Mouse (Mus musculus) forebrain, embryonic 10.5 days (tissue): Measurements from ENCODE around the gene Ap3d1. TPM values are rescaled to one million over a fixed set of nuclear protein-coding genes. Genes with fewer than 3 reads are reported as not detected.

Experiments used
- DNase-seq: peaks from one replicate; pipeline ENCODE4 v3.0.0-alpha.2; 2017; ENCODE audit warnings: low spot score; ENCODE audit errors: extremely low spot score
- H3K27ac ChIP-seq: fragments of 300-500 bp; sonication (generic); 2 replicates; pipeline ENCODE4 v1.5.1; 2016; ENCODE audit warnings: mild to moderate bottlenecking
- H3K27me3 ChIP-seq: fragments of 300-500 bp; sonication (generic); 2 replicates; pipeline ENCODE4 v1.6.1; 2016; ENCODE audit warnings: mild to moderate bottlenecking; ENCODE audit not compliant: poor library complexity, severe bottlenecking
- H3K36me3 ChIP-seq: fragments of 300-500 bp; sonication (generic); replicated peaks from 2 replicates; pipeline ENCODE4 v1.6.1; 2016; ENCODE audit warnings: mild to moderate bottlenecking, moderate library complexity
- H3K4me1 ChIP-seq: fragments of 300-500 bp; sonication (generic); 2 replicates; pipeline ENCODE4 v1.6.1; 2016
- H3K4me3 ChIP-seq: fragments of 300-500 bp; sonication (generic); 2 replicates; pipeline ENCODE4 v1.5.1; 2016; ENCODE audit warnings: mild to moderate bottlenecking, moderate library complexity
- H3K9me3 ChIP-seq: fragments of 300-500 bp; sonication (generic); 2 replicates; pipeline ENCODE4 v1.6.1; 2016; ENCODE audit warnings: mild to moderate bottlenecking, moderate library complexity
- WGBS: fragments of 180-500 bp; shearing (Covaris S2); methylation state at CpG from one replicate; pipeline ENCODE4 v1.1.7; 2016; 5-methylcytosine and 5-hydroxymethylcytosine counted together
- polyA plus RNA-seq: library from polyadenylated mRNA; unstranded; fragments of >200 nt; fragmentation: Nextera tagmentation; extraction: Ambion mirVana; gene quantifications from 2 replicates; pipeline ENCODE4 v1.2.1, GENCODE M21; 2016

The Ap3d1 gene
- polyA plus RNA-seq, 1 experiment from 2014 or later = 58.7 TPM

DNA sequence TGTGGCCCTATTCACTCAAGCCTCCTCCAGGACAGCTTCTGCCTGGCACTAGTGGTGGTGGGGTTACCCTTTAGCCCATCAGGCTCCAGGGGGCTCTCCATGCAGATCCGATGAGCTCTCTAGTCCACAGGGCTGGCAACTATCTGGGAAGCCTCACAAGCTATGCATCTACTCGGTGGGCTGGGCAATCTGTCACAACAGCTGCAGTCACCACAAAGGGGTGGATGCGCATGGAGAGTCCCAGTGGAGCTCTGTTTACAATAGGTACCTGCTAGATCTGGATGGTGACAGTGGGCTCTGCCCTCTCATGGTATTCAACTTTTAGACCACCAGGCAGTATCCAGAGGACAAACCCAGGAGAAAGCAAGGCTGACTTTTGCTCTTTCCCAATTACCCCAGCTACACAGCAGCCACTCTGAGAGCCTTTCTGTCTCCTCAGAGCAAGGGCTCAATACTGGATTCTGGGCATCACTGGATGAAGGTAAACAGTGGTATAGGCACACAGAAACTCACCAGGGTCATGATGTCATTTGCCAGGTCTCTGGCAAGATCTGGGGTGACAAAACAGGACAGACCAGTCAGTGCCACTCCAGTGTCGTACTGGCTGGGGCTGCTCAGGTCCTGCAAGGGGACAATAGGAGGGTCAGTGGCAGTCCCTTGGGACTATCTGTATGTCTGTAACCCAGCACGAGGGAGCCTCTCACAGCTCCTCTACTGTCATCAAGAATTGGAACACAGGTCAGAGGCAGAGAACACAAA lies 14.5 kb downstream of the Ap3d1 start:
- no peaks in the 10 kb centered on the region for H3K27me3 ChIP-seq
- WGBS = 86% methylated on average over 5 of the region's 5 CpGs

GRCm38 (mm10) chr10:80717281-80717680 lies 24.8 kb downstream of the Ap3d1 start:
- H3K27ac ChIP-seq = no peak overlapping the region

More for the DNA sequence above, 14.5 kb downstream of the Ap3d1 start:
- Histone ChIP-seq H3K4me1 (no peaks in the 10 kb centered on the region), H3K4me3 (0 out of 2 replicates have a peak overlapping the region, but pooled peaks have one; percentile 1), H3K9me3 (no peaks in the 10 kb centered on the region), H3K36me3 (peaks cover 100% of the 10 kb centered on the region), H3K27ac (no peak overlapping the region)
- no peak for DNase-seq

DNA sequence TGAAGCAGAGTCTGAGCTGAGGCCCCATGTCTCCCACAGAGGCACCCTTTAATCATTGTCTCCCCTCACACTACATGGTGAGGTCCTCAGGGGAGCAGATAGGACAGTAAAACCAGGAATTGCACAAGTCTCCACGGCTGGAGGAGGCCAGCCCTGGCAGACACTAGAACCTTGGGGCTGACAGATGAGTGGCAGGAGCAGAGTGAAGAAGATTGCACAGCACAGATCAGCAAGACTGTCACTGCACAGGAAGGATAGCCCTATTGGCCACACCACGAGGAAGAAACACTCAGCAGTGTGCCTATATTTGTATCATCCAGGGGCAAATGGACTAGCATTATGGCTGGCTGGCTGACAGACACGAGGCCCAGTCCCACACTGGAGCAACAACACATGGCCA lies 31.2 kb downstream of the Ap3d1 start:
- Histone ChIP-seq H3K27ac (no peak overlapping the region), H3K4me1 (no peaks in the 10 kb centered on the region), H3K36me3 (peaks cover 100% of the 10 kb centered on the region), H3K27me3 (no peaks in the 10 kb centered on the region), H3K4me3 (no peak overlapping the region), H3K9me3 (no peaks in the 10 kb centered on the region)
- 90% methylated on average over 3 of the region's 3 CpGs for WGBS
- no peak for DNase-seq

More at GRCm38 (mm10) chr10:80717281-80717680, 24.8 kb downstream of the Ap3d1 start:
- Histone ChIP-seq H3K9me3 (no peaks in the 10 kb centered on the region), H3K36me3 (peaks cover 100% of the 10 kb centered on the region), H3K27me3 (no peaks in the 10 kb centered on the region), H3K4me1 (no peaks in the 10 kb centered on the region), H3K4me3 (no peak overlapping the region)
- WGBS = 89% methylated on average over 1 of the region's 1 CpGs
- no peak for DNase-seq

DNA sequence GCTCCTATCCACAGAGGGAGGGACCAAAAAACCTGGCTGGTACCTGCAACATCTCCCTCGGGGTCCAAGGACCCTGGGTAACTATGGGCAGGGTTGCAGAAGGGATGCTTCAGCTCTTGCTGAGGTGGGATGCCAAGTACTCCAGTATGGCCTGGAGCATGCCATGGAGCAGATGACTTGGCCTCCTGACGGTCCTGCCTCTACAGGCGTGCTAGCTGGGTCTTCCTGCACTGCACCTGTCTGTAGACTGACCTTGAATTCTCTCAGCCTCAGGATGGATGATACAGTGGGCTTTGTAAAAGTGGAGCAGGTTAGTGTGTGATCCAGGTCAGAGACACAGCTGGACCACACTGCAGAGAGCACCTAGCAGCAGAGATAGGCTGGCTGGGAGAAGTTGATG lies 36.6 kb downstream of the Ap3d1 start:
- 72% methylated on average over 3 of the region's 3 CpGs for WGBS
- H3K36me3 ChIP-seq = peaks cover 57% of the 10 kb centered on the region
- peaks cover 36% of the 10 kb centered on the region for H3K4me1 ChIP-seq

GRCm38 (mm10) chr10:80705033-80705432 lies 37.0 kb downstream of the Ap3d1 start:
- peaks cover 41% of the 10 kb centered on the region for H3K4me1 ChIP-seq
- H3K36me3 ChIP-seq = peaks cover 52% of the 10 kb centered on the region
- H3K4me3 ChIP-seq = peak overlapping the region; percentile 15; the same call in 1 of the 2 replicates
- no peak overlapping the region for H3K27ac ChIP-seq
- no peaks in the 10 kb centered on the region for H3K9me3 ChIP-seq
- H3K27me3 ChIP-seq = no peaks in the 10 kb centered on the region
- 72% methylated on average over 3 of the region's 3 CpGs for WGBS
- DNase-seq = no peak

More for the DNA sequence above, 36.6 kb downstream of the Ap3d1 start:
- no peaks in the 10 kb centered on the region for H3K9me3 ChIP-seq
- H3K27ac ChIP-seq = no peak overlapping the region
- no peaks in the 10 kb centered on the region for H3K27me3 ChIP-seq
- no peak overlapping the region for H3K4me3 ChIP-seq
- no peak for DNase-seq

- no peaks in the 10 kb centered on the region for H3K27me3 ChIP-seq
- WGBS = 87% methylated on average over 5 of the region's 5 CpGs
Observed at GRCm38 (mm10) chr10:80704418-80704817, 37.6 kb downstream of the Ap3d1 start.

DNA sequence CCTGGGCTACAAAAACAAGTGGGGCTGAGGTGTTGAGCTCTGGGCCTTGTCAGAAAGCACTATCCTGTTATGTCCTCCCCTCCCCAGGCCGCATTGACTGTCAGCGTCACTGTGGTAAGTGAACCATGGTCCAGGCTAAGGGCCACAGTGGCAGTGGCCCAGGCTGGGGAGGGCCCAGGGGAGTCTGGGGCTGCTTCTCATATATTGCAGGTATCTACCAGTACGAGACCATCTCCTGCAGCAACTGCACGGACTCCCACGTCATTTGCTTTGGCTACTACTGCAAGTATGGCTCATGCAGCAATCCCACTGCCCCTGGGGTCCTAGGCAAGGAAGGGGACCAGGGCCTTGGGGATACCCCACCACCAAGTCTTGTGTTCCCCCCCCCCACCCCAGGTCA lies 38.4 kb downstream of the Ap3d1 start:
- no peaks in the 10 kb centered on the region for H3K27me3 ChIP-seq
- no peaks in the 10 kb centered on the region for H3K9me3 ChIP-seq
- H3K36me3 ChIP-seq = peaks cover 44% of the 10 kb centered on the region
- H3K27ac ChIP-seq = peak overlapping the region; percentile 83; the same call in 1 of the 2 replicates
- H3K4me1 ChIP-seq = peaks cover 44% of the 10 kb centered on the region
- peak overlapping the region; percentile 64; the same call in 1 of the 2 replicates for H3K4me3 ChIP-seq
- no peak for DNase-seq
- WGBS = 90% methylated on average over 5 of the region's 5 CpGs

More at GRCm38 (mm10) chr10:80704418-80704817, 37.6 kb downstream of the Ap3d1 start:
- Histone ChIP-seq H3K27ac (no peak overlapping the region), H3K4me3 (peak overlapping the region; percentile 15; the same call in 1 of the 2 replicates), H3K9me3 (no peaks in the 10 kb centered on the region), H3K36me3 (peaks cover 46% of the 10 kb centered on the region), H3K4me1 (peaks cover 43% of the 10 kb centered on the region)
- no peak for DNase-seq

GRCm38 (mm10) chr10:80702536-80703390 lies 39.3 kb downstream of the Ap3d1 start:
- peaks cover 53% of the 10 kb centered on the region for H3K4me1 ChIP-seq
- 2% methylated on average over 47 of the region's 47 CpGs for WGBS
- no peaks in the 10 kb centered on the region for H3K9me3 ChIP-seq

DNA sequence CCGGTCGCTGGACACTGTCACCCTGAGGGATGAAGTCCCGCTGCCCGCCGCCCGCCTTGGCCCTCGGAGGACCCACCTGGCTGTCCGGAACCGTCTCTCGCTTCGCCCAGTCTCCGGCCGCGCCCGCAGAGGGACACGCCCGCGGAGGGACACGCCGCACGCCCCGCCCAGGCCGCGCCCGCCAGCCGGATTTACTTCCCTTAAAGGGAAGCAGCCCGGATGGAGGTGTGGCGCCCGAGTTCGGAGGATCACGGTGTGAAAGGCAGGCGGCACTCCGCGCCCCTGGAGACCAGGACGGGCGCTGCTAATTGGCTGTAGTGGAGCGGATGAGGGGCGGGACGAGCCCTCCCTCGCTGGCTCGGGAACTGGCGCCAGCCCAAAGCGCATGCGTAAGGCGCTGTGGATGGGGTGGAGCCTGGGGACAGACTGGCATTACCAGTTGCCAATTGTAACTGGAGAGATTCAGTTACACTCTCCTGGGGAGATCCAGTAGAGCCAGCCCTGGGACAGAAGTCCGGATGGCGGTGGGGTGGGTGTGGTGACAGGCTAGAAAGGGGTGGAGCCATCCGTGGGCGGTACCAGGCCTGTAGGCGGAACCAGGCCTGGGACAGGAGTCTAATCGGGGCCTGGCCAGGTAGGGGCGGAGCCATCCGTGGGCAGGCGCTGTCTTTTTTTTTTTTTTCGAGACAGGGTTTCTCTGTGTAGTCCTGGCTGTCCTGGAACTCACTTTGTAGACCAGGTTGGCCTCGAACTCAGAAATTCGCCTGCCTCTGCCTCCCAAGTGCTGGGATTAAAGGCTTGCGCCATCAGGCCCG lies 40.1 kb downstream of the Ap3d1 start, which contains the start of the genes Mob3a and Izumo4:
Gene Mob3a, minus strand, starts transcription at position 257 of the 815 bp plus-strand sequence.
Gene Izumo4, plus strand, starts transcription at position 464 of the 815 bp plus-strand sequence.
- peaks cover 54% of the 10 kb centered on the region for H3K4me1 ChIP-seq
- WGBS = under 1% methylated on average over 59 of the region's 59 CpGs
- no peaks in the 10 kb centered on the region for H3K27me3 ChIP-seq
- H3K36me3 ChIP-seq = peaks cover 39% of the 10 kb centered on the region
- peak; percentile 100 for DNase-seq
- H3K27ac ChIP-seq = peak within 1 kb of the TSS; percentile 83
- peak within 1 kb of the TSS; percentile 64 for H3K4me3 ChIP-seq
- no peaks in the 10 kb centered on the region for H3K9me3 ChIP-seq

More at GRCm38 (mm10) chr10:80702536-80703390, 39.3 kb downstream of the Ap3d1 start:
- H3K27me3 ChIP-seq = no peaks in the 10 kb centered on the region
- peak; percentile 94 for DNase-seq
- peak overlapping the region; percentile 83 for H3K27ac ChIP-seq
- H3K36me3 ChIP-seq = peaks cover 44% of the 10 kb centered on the region
- peak overlapping the region; percentile 64 for H3K4me3 ChIP-seq

GRCm38 (mm10) chr10:80700732-80701131 lies 41.3 kb downstream of the Ap3d1 start:
- peak overlapping the region; percentile 83 for H3K27ac ChIP-seq

GRCm38 (mm10) chr10:80700038-80700504 lies 42.0 kb downstream of the Ap3d1 start:
- peak overlapping the region; percentile 64; the same call in 1 of the 2 replicates for H3K4me3 ChIP-seq
- 88% methylated on average over 7 of the region's 7 CpGs for WGBS

More at GRCm38 (mm10) chr10:80700732-80701131, 41.3 kb downstream of the Ap3d1 start:
- Histone ChIP-seq H3K36me3 (peaks cover 30% of the 10 kb centered on the region), H3K4me1 (peaks cover 66% of the 10 kb centered on the region), H3K27me3 (no peaks in the 10 kb centered on the region), H3K4me3 (peak overlapping the region; percentile 64), H3K9me3 (no peaks in the 10 kb centered on the region)
- WGBS = 51% methylated on average over 4 of the region's 4 CpGs
- DNase-seq = no peak

More at GRCm38 (mm10) chr10:80700038-80700504, 42.0 kb downstream of the Ap3d1 start:
- H3K9me3 ChIP-seq = no peaks in the 10 kb centered on the region
- DNase-seq = no peak
- no peaks in the 10 kb centered on the region for H3K27me3 ChIP-seq
- H3K27ac ChIP-seq = no peak overlapping the region
- peaks cover 66% of the 10 kb centered on the region for H3K4me1 ChIP-seq
- peaks cover 26% of the 10 kb centered on the region for H3K36me3 ChIP-seq
